Mouse (Mus musculus): ENCODE results near the gene Jade3. TPM values are rescaled to one million over a fixed set of nuclear protein-coding genes. Genes with fewer than 3 reads are reported as not detected.

The Jade3 gene
- polyA plus RNA-seq, 1 experiment from 2014 or later: 4.3 TPM

GRCm38 (mm10) chrX:20521578-20521977 lies 96.1 kb downstream of the Jade3 start:
- Histone ChIP-seq H3K4me1 (ENCODE audit: control insufficient read depth, insufficient read depth, low read length) (no peaks in the 10 kb centered on the region), H3K9me3 (replicated peaks; ENCODE audit: control insufficient read depth, low read length) (no peaks in the 10 kb centered on the region), H3K4me2 (ENCODE audit: low read depth, low read length) (no peak overlapping the region), H3K27me3 (ENCODE audit: control insufficient read depth, insufficient read depth, low read length) (no peaks in the 10 kb centered on the region), H3K27ac (ENCODE audit: low read length) (no peak overlapping the region), H3K9ac (ENCODE audit: low read length) (no peak overlapping the region), H3K36me3 (ENCODE audit: control insufficient read depth, insufficient read depth) (peaks cover 9% of the 10 kb centered on the region; the same call in 1 of the 2 replicates), H3K4me3 (ENCODE audit: low read length) (no peak overlapping the region)
- no peak for ATAC-seq (replicated peaks; ENCODE audit: extremely low read depth, insufficient read depth, low FRiP score)

GRCm38 (mm10) chrX:20532621-20533020 lies 107.1 kb downstream of the Jade3 start:
- no peak overlapping the region for H3K27ac ChIP-seq (ENCODE audit: low read length)
- no peak overlapping the region for H3K4me2 ChIP-seq (ENCODE audit: low read depth, low read length)
- no peaks in the 10 kb centered on the region for H3K36me3 ChIP-seq (ENCODE audit: control insufficient read depth, insufficient read depth)
- WGBS: 24% methylated on average over 1 of the region's 1 CpGs
- no peaks in the 10 kb centered on the region for H3K27me3 ChIP-seq (ENCODE audit: control insufficient read depth, insufficient read depth, low read length)
- ATAC-seq (replicated peaks; ENCODE audit: extremely low read depth, insufficient read depth, low FRiP score): no peak
- no peak overlapping the region for H3K4me3 ChIP-seq (ENCODE audit: low read length)
- H3K9ac ChIP-seq (ENCODE audit: low read length): no peak overlapping the region
- no peaks in the 10 kb centered on the region for H3K4me1 ChIP-seq (ENCODE audit: control insufficient read depth, insufficient read depth, low read length)
- no peaks in the 10 kb centered on the region for H3K9me3 ChIP-seq (replicated peaks; ENCODE audit: control insufficient read depth, low read length)

DNA sequence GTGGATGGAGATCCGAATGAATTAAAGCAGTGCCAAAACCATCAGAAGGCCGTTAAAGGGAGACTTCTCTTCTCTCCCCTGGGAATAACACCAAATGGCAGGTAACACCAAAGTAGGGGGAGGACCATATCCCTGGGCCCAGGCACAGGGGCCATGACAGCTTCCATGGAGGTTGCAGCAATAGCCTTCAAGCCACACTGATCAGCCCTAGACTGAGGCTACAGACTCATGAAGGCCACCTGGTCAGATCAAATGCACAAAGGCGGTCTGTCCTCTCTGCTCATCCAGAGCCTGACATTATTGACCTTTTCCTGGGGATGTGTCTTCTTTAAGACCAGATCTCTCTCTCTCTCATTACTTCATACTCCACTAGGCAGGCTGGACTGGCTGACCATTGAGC lies 118.4 kb downstream of the Jade3 start:
- Histone ChIP-seq H3K9me3 (replicated peaks; ENCODE audit: control insufficient read depth, low read length) (no peaks in the 10 kb centered on the region), H3K27ac (ENCODE audit: low read length) (no peak overlapping the region), H3K27me3 (ENCODE audit: control insufficient read depth, insufficient read depth, low read length) (no peaks in the 10 kb centered on the region), H3K9ac (ENCODE audit: low read length) (no peak overlapping the region), H3K4me2 (ENCODE audit: low read depth, low read length) (no peak overlapping the region), H3K4me1 (ENCODE audit: control insufficient read depth, insufficient read depth, low read length) (no peaks in the 10 kb centered on the region), H3K4me3 (ENCODE audit: low read length) (no peak overlapping the region), H3K36me3 (ENCODE audit: control insufficient read depth, insufficient read depth) (no peaks in the 10 kb centered on the region)
- no peak for ATAC-seq (replicated peaks; ENCODE audit: extremely low read depth, insufficient read depth, low FRiP score)
- WGBS: 71% methylated on average over 3 of the region's 3 CpGs

- ATAC-seq (replicated peaks; ENCODE audit: extremely low read depth, insufficient read depth, low FRiP score): no peak
- Histone ChIP-seq H3K27me3 (ENCODE audit: control insufficient read depth, insufficient read depth, low read length) (no peaks in the 10 kb centered on the region), H3K4me1 (ENCODE audit: control insufficient read depth, insufficient read depth, low read length) (no peaks in the 10 kb centered on the region), H3K4me3 (ENCODE audit: low read length) (peak overlapping the region; percentile 50), H3K9me3 (replicated peaks; ENCODE audit: control insufficient read depth, low read length) (no peaks in the 10 kb centered on the region), H3K27ac (ENCODE audit: low read length) (no peak overlapping the region), H3K36me3 (ENCODE audit: control insufficient read depth, insufficient read depth) (no peaks in the 10 kb centered on the region), H3K4me2 (ENCODE audit: low read depth, low read length) (peak overlapping the region; percentile 68), H3K9ac (ENCODE audit: low read length) (no peak overlapping the region)
- 55% methylated on average over 5 of the region's 5 CpGs for WGBS
Measured at GRCm38 (mm10) chrX:20547609-20548008, 122.1 kb downstream of the Jade3 start.

- H3K27ac ChIP-seq (ENCODE audit: low read length): peak overlapping the region; percentile 19; the same call in 1 of the 2 replicates
- H3K36me3 ChIP-seq (ENCODE audit: control insufficient read depth, insufficient read depth): no peaks in the 10 kb centered on the region
- ATAC-seq (replicated peaks; ENCODE audit: extremely low read depth, insufficient read depth, low FRiP score): 0 out of 2 replicates have a peak, but pooled peaks have one; percentile 41
- H3K9me3 ChIP-seq (replicated peaks; ENCODE audit: control insufficient read depth, low read length): no peaks in the 10 kb centered on the region
- 18% methylated on average over 24 of the region's 24 CpGs for WGBS
- no peaks in the 10 kb centered on the region for H3K27me3 ChIP-seq (ENCODE audit: control insufficient read depth, insufficient read depth, low read length)
- peak overlapping the region; percentile 68 for H3K4me2 ChIP-seq (ENCODE audit: low read depth, low read length)
- H3K4me1 ChIP-seq (ENCODE audit: control insufficient read depth, insufficient read depth, low read length): no peaks in the 10 kb centered on the region
- H3K4me3 ChIP-seq (ENCODE audit: low read length): peak overlapping the region; percentile 50
- H3K9ac ChIP-seq (ENCODE audit: low read length): peak overlapping the region; percentile 67
Measured at GRCm38 (mm10) chrX:20548011-20548879, 122.8 kb downstream of the Jade3 start.

- H3K4me2 ChIP-seq (ENCODE audit: low read depth, low read length): peak overlapping the region; percentile 68
- no peaks in the 10 kb centered on the region for H3K36me3 ChIP-seq (ENCODE audit: control insufficient read depth, insufficient read depth)
- no peak overlapping the region for H3K9ac ChIP-seq (ENCODE audit: low read length)
- 21% methylated on average over 1 of the region's 1 CpGs for WGBS
- no peaks in the 10 kb centered on the region for H3K4me1 ChIP-seq (ENCODE audit: control insufficient read depth, insufficient read depth, low read length)
- no peaks in the 10 kb centered on the region for H3K9me3 ChIP-seq (replicated peaks; ENCODE audit: control insufficient read depth, low read length)
- ATAC-seq (replicated peaks; ENCODE audit: extremely low read depth, insufficient read depth, low FRiP score): no peak
- H3K4me3 ChIP-seq (ENCODE audit: low read length): peak overlapping the region; percentile 50
- H3K27ac ChIP-seq (ENCODE audit: low read length): no peak overlapping the region
- no peaks in the 10 kb centered on the region for H3K27me3 ChIP-seq (ENCODE audit: control insufficient read depth, insufficient read depth, low read length)
Measured at GRCm38 (mm10) chrX:20548880-20549440, 123.5 kb downstream of the Jade3 start.

DNA sequence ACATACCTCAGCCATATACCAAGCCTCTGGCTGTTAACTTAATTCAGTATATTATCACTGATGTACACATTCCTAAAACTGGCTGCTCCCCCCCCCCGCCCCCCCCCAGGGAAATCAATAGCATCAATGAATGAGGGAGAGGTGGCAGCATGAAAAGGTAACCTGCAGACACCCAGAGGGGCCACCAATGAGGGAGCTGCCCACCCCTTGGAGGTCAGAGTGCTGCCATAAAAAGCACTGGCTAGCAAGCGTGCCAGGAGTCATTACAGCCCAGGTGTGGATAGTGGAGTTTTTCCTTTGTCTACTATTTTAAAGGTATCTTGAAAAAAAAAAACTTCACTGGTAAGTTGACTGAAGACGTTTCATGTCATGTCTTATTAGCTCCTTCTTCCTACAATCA lies 124.0 kb downstream of the Jade3 start, which contains the start of gene Rgn:
Gene Rgn, plus strand, starts transcription at position 256 of the 400 bp plus-strand sequence.
- no peak within 1 kb of the TSS for H3K27ac ChIP-seq (ENCODE audit: low read length)

GRCm38 (mm10) chrX:20552199-20552598 lies 126.7 kb downstream of the Jade3 start:
- Histone ChIP-seq H3K9ac (ENCODE audit: low read length) (no peak overlapping the region), H3K27ac (ENCODE audit: low read length) (no peak overlapping the region), H3K27me3 (ENCODE audit: control insufficient read depth, insufficient read depth, low read length) (no peaks in the 10 kb centered on the region), H3K36me3 (ENCODE audit: control insufficient read depth, insufficient read depth) (no peaks in the 10 kb centered on the region), H3K4me3 (ENCODE audit: low read length) (no peak overlapping the region), H3K4me1 (ENCODE audit: control insufficient read depth, insufficient read depth, low read length) (no peaks in the 10 kb centered on the region), H3K4me2 (ENCODE audit: low read depth, low read length) (no peak overlapping the region), H3K9me3 (replicated peaks; ENCODE audit: control insufficient read depth, low read length) (no peaks in the 10 kb centered on the region)
- WGBS: 71% methylated on average over 2 of the region's 2 CpGs
- no peak for ATAC-seq (replicated peaks; ENCODE audit: extremely low read depth, insufficient read depth, low FRiP score)

More for the DNA sequence above, 124.0 kb downstream of the Jade3 start, which contains the start of gene Rgn:
- no peak for ATAC-seq (replicated peaks; ENCODE audit: extremely low read depth, insufficient read depth, low FRiP score)
- no peaks in the 10 kb centered on the region for H3K36me3 ChIP-seq (ENCODE audit: control insufficient read depth, insufficient read depth)
- no peaks in the 10 kb centered on the region for H3K9me3 ChIP-seq (replicated peaks; ENCODE audit: control insufficient read depth, low read length)
- WGBS: 64% methylated on average over 3 of the region's 3 CpGs
- peak within 1 kb of the TSS; percentile 50 for H3K4me3 ChIP-seq (ENCODE audit: low read length)
- no peaks in the 10 kb centered on the region for H3K27me3 ChIP-seq (ENCODE audit: control insufficient read depth, insufficient read depth, low read length)
- H3K4me1 ChIP-seq (ENCODE audit: control insufficient read depth, insufficient read depth, low read length): no peaks in the 10 kb centered on the region
- H3K9ac ChIP-seq (ENCODE audit: low read length): no peak within 1 kb of the TSS
- H3K4me2 ChIP-seq (ENCODE audit: low read depth, low read length): peak within 1 kb of the TSS; percentile 68

GRCm38 (mm10) chrX:20561846-20562245 lies 136.4 kb downstream of the Jade3 start:
- Histone ChIP-seq H3K27ac (ENCODE audit: low read length) (no peak overlapping the region), H3K4me3 (ENCODE audit: low read length) (no peak overlapping the region), H3K9me3 (replicated peaks; ENCODE audit: control insufficient read depth, low read length) (no peaks in the 10 kb centered on the region), H3K36me3 (ENCODE audit: control insufficient read depth, insufficient read depth) (no peaks in the 10 kb centered on the region), H3K4me2 (ENCODE audit: low read depth, low read length) (no peak overlapping the region), H3K9ac (ENCODE audit: low read length) (no peak overlapping the region), H3K4me1 (ENCODE audit: control insufficient read depth, insufficient read depth, low read length) (no peaks in the 10 kb centered on the region), H3K27me3 (ENCODE audit: control insufficient read depth, insufficient read depth, low read length) (no peaks in the 10 kb centered on the region)
- 29% methylated on average over 1 of the region's 1 CpGs for WGBS
- no peak for ATAC-seq (replicated peaks; ENCODE audit: extremely low read depth, insufficient read depth, low FRiP score)
